Mouse (Mus musculus) megakaryocyte, adult 5-6 weeks (primary cell): ENCODE results near the gene Tbc1d16. TPM values are rescaled to one million over a fixed set of nuclear protein-coding genes. Genes with fewer than 3 reads are reported as not detected.
"Not testable (repeated sequence)": the region's sequence is repeated elsewhere in the genome, so short reads cannot be mapped to it uniquely, and the experiment has no call there.

ENCODE experiments used
- ATAC-seq: 2 replicates; pipeline ENCODE4 v1.8.0; 2016; ENCODE audit warnings: mild to moderate bottlenecking, inconsistent platforms; ENCODE audit not compliant: poor library complexity, severe bottlenecking
- total RNA-seq, 2 experiments: library from RNA; stranded (forward) in 1 of 2; stranded (reverse) in 1 of 2; fragments of 153-499, 151-499 nt in 1 of 2; fragments of 221-1000, 200-1000 nt in 1 of 2; gene quantifications; 2 replicates each; pipeline versions ENCODE4 v1.2.3 to v1.2.4; 2015 to 2017

The Tbc1d16 gene
- total RNA-seq (2015) (0.64 and 0.71 TPM in 2 replicates), total RNA-seq (2017) (0.53 and 0.59 TPM in 2 replicates)

- peak; percentile 89 for ATAC-seq
These were observed at the start of gene Tbc1d16, which contains the start of gene Ccdc40 for GRCm38 (mm10) chr11:119228091-119228781. Gene Tbc1d16 (minus strand): TSS chr11:119228499. Gene Ccdc40 (plus strand): TSS chr11:119228572.

DNA sequence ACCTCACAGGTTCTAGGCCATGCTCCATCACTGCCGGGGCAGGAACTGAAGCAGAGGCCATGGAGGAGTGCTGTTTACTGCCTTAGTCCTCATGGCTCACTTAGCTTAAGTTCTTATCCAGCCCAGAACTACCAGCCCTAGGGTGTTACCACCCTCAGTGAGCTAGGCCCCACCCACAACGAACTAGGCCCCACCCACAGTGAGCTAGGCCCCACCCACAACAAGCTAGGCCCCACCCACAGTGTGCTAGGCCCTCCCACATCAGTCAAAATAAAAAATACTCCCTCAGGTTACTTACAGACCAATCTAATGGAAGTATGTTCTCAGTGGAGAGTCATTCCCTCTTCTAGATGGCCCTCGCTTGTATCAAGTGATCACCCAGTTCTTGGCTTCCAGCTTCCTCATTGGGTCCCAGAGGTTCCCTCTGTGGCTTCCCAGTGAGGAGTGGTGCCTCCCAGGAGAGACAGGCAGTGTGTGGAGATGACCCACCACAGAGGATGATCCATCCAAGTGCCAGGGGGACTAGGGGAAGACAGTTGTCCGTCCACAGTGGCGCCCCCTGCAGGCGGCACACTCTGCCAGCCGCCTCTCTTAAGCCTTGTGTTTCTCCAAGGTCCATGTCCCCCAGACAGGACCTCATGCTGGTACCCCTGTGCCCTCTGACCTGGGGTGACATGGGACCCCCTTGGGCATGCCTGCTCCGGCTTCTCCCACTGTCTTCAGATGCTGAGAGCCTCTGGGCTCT is 45.1 kb upstream of the Tbc1d16 start:
- no peak for ATAC-seq

- ATAC-seq: not testable (repeated sequence)
These were observed 44.2 kb upstream of the Tbc1d16 start for GRCm38 (mm10) chr11:119272492-119272891.

DNA sequence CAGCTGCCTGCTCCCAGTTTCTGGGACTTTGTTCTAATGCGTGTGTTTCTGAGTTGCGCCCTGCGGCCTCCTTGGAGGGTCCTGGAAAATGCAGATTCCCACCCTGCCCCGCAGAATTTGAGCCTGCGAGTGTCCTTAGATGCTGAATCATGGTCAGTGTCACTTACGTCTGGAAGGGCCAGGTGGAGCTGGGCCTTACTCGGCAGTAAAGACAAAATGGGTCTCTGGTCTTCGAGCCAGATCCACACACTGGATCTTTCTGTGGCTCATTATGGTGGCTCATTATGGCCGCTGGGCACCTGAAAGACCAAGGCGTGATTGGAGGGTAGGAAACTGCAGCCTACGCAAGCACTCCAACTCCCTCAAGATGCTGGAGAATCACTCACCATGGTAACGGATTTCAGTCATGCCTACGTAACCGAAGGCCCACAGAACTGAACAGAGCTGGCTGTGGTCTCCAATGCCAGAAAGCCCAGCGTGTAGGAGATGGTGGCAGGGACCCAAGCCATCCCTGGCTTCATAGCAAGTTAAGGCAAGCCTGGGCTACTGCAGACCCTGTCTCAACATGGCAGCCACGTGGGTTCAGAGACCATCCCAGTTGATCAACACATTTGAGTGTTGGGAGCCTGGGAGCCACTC is 40.4 kb upstream of the Tbc1d16 start:
- ATAC-seq: no peak

DNA sequence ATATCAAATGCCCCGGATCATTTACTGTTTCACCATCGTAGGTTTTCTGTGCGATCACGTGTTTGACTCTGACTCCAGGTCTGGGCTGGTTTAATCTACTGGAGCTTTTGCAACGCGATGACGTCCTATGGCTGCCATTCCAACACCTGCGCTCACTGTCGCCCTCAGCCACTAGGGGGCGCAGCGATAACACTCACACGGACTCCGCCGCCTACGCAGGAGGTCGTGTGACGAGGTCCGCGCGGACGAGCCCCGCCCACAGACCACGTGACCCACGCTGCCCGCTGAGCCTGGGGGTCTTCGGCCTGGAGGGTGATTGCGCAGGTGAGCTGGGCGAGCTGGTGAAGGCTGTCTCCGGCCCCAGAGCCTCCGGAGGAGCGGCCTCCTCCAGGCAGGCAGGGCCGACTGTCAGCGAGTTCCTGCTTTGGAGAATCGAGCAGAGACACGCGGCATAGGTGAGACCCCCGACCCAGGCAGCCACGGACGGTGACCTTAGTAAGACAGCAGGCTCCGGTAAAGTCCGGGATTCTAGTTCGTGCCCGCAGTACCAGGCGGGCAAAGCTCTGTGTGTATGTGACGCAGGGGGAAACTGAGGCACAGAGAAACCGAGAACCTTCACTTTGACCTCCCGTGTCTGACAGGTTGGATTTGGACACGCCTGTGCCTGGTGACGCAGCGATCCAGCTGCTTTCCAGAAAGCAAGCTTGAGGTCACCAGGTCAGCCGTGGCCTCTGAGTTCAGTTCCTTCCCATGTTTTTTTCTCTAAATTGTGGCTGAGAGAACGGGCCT is 39.7 kb upstream of the Tbc1d16 start, which contains the start of gene Gaa:
TSS of gene Gaa (plus strand) at position 120 of the 789 bp plus-strand sequence.
- ATAC-seq: peak; percentile 98

DNA sequence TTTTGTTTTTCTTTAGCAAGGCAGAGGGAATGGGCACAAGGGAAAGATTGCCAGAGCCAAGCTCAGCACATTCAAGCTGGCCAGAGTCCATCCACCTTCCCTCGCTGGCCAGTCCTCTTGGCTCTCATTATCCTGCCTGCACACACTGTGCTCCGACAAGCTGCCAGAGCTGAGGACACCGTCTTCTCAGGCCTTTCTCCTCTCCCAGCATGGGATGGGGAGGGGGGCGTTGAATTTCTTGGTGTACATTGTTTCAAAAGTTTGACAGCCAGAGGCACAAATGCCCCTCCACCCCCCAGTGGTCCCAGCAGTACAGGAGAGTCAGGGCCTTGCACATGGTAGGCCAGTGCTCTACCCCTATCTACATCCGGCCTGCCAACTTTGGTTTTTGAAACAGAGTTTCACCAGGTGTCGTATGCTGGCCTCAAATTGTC is 39.0 kb upstream of the Tbc1d16 start:
- ATAC-seq: peak; percentile 19; the same call in 1 of the 2 replicates

DNA sequence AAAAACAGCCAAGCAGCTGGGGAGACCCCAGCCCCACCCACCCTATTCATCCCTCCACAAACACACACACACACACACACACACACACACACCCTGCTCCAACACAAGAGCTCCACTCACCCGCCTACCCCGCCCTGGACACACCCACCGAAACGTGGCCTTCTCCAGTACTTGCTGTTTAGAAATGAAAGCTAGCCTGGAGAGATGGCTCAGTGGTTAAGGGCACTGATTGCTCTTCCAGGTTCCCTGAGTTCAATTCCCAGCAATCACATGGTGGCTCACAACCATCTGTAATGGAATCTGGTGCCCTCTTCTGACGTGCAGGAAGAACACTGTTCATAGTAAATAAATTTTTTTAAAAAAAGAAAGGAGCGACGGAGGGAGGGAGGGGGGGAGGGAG is 37.5 kb upstream of the Tbc1d16 start:
- no peak for ATAC-seq

DNA sequence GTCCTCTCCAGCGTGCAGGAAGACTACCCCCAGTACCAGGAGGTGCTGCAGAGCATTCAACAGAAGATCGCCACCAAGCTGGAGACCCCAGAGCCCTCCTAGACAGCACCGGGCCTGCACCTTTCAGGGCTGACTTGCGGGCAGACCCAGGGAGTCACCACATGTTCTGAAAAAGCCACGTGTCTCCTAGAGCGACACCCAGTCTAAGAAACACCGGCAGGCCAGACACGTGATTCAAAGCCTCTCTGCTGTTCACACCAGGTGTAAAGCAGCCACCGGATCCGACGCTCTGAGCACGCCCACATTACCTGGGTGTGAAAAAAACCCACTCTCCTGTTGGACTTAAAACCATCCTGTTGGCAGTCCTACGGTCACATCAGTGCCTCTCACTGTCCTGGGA is 36.1 kb upstream of the Tbc1d16 start:
- no peak for ATAC-seq

- no peak for ATAC-seq
These were observed 31.7 kb upstream of the Tbc1d16 start for GRCm38 (mm10) chr11:119259977-119260376.

DNA sequence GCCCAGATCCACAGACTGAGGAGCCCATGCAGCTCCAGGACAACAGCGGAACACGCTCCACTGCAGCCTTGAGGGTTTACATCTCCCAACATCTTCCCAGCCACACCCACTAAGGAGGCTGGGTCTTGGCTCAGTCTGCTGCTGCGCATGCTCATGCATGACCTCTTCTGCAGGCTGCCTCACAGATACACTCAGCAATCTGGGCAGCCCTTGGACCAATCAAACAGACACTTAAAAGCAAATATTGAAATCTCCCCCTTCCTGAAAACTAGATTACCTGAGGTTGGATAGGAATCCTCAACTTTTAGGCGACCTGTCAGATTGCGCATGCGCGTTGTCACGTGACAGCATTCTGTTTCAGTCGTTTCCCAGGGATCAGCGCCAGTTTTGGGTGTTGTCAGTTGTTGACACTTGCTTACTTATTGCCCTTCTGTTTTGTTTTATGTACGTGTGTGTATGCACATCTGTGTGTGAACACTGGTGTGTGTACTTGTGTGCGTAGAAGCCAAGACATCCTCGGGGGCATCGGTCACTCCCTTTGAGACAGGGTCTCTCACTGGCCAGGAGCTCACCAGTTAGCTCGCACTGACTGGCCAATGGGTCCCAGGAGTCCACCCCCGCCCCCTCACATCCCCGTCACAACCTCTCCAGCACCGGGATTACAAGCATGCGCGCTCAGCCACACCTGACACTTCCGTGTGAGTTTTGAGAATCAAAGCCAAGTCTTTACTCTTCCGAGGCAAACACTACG is 30.4 kb upstream of the Tbc1d16 start:
- peak; percentile 80 for ATAC-seq

DNA sequence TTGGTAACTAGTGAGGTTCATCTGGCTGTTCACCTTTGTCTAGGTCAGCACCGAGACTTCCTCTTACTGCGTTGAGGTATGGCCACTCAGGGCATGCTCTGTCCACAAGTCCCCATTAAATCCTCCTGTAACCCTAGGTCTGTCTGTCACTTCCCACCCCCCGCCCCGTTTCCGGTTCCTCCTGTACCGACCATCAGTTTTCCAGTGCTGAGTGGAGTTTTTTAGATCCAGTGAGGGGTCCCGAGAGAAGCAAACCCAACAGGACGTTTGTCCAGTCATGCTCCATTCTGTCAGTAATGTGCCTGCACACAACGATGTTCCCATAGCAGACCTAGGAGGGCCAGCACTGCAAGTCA is 29.9 kb upstream of the Tbc1d16 start:
- no peak for ATAC-seq

DNA sequence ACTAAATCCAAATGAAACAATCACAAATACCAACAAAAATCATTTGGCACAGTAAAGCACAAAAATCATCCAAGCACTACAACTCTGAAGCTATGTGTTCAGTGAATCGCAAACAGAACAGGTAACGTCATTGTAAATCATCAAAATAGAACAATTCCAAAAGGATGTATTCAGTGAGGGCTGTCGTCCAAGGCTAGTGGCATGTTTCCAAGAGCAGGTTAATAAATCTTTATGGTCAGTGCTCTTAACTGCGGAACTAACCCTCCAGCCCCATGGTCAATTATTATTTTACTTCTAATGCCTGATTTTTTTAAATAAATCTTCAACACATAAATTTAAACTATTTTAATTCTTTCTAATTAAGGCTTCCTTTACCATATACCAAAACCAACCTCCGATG is 28.3 kb upstream of the Tbc1d16 start:
- ATAC-seq: not testable (repeated sequence)

DNA sequence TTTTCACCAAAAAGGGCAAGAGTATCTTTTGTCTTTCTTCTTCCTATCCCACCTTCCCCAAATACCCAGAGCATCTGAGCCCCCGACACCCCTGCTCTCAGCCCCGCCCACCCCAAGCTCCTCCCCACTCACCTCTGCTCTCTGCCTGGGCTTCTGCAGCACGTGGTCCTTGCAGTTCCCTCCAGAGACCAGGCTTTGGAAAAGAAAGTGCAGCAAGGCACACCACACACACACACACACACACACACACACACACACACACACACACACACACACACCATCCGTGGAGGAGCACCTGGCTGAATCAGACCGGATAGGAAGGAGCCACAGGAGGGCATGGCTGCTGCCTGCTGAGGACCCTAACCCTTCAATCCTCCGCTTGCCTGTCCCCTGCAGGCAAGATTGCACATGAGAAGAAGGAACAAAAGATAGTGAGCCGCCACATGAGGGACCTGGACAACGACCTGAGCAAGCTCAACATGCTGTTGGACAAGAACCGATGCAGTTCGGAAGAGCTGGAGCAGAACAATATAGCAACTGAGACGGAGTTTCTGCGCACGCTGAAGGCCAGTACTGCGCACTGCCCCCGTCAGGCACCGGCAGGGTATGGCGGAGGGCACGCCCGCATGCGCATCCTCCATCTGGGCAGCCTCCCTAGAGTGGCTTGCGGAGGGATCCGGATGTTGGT is 24.7 kb upstream of the Tbc1d16 start:
- peak; percentile 77 for ATAC-seq

DNA sequence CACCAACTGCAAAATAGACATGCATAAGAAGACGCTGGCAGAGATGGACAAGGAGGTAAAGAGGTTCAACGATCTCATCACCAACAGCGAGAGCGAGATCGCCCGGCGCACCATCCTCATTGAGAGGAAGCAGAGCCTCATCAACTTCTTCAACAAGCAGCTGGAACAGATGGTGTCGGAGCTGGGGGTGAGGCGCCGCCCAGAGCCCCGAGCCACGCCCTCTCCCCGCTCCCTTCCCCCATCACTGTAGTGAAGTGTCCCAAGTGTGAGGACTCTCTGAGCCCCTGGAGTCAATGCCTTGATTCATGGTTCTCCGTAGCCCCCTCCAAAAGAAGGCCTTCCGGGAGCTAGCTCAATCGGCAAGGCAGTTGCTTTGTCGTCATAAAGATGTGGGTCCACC is 22.7 kb upstream of the Tbc1d16 start:
- ATAC-seq: no peak

DNA sequence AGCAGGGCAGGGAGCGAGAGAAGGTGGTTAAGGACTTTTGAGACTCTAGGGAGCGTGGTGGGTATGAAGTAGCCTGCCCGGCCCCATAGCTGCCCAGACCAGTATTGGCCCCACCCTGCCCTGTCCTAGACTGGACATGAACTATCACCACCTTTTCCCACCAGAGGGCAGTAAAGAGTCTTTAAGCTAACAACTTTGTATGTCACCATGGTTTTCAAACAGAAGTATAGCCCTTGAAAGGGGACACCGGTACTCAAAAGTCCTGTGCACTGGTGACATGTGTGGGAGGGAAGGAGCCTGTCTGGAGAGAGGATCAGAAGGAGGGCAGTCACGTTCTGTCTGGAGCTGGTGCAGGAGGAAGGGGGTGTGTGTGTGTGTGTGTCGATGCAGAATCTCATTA is 20.7 kb upstream of the Tbc1d16 start:
- ATAC-seq: peak; percentile 85

DNA sequence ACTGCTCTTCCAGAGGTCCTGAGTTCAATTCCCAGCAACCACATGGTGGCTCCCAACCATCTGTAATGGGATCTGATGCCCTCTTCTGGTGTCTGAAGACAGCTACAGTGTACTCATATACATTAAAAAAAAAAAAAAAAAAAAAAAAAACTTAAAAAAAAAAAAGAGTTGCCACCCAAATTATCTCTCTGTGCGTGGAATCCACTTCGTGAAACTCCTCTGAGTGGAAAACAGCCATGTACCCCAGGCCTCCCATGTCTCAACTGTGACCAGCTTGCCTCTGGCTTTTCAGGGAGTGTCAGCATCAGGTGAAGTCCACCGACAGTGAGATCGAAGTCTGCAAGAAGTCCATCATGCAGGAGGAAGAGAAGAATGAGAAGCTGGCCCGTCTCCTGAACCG is 17.2 kb upstream of the Tbc1d16 start:
- not testable (repeated sequence) for ATAC-seq

DNA sequence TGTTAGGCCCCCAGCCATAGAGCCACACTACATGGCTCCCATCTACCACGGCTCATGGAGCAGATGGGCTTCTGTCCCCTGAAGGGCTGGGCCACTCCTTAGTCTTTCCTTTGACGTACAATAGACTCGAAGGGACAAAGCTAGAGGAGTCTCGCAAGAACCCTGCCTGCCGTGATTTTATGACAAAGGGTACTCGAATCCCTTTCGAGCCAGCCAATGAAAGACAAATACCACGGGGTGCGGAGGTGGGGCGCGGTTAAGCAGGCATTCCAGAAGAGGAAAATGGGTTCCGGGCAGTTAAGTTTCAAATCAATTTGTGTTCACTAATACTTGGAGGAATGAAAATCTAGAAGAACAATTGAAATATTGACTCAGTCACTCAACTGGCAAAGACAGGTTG is 11.2 kb upstream of the Tbc1d16 start:
- ATAC-seq: no peak

GRCm38 (mm10) chr11:119238305-119238721 is 10.0 kb upstream of the Tbc1d16 start:
- peak; percentile 84 for ATAC-seq

DNA sequence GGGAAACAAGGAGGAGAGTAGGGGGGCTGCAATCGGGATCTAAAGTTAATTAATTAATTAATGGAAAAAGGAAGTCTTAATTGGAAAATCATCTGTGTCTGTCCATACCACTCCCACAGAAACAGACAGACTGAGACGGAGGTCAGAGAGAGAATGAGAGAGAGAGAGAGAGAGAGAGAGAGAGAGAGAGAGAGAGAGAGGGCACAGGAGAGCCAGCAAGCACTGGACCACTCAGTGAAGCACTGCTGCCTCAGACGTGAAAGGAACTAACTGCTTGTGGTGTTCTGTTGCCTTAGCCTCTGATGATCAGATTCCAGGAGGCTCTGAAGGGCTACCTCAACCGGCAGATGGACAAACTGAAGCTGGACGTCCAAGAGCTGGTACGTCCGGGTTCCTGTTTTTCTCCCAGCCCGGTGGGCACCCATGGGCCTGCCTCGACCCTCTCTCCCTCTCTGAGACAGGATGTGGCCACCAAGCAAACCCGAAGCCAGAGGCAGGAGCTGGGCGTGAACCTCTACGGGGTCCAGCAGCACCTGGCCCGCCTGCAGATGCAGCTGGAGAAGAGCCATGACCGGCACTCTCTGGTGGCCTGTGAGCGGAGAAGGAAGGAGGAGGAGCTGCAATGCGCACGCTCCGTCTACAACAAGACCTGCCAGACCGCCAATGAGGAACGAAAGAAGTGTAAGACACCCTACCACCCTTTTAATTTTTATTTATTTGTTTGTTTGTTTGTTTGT is 9.4 kb upstream of the Tbc1d16 start:
- ATAC-seq: peak; percentile 87
